In the genomic region with DNA sequence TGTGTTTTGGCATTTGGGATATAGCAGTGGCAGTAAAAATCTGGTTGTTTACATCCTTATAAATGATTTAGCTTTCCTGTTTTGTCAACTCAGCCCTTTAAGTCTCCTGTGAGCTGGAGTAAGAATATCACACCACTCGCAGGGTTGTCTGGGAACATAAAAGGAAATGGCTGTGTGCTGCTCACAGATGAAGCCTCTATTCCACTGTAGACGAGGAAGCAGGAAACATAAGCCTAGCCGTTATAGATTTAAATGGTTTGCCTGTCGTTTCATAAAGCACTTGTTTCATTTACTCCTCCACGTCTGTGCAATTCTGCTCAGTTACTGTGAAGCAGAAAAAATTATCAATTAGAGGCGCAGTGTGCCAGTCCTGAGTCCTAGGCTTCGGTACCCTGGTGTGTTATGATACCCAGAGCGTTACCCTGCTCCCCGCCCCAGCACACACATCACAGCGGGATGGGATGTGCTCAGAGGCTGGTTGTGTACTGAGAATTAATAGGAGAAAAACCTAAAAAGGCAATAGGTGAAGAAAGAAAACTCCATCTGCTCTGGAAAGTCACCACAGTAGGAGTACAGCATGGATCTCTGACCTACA, we compare ENCODE assay signal across 16 mouse cellular contexts. TPM values are rescaled to one million over a fixed set of nuclear protein-coding genes. Genes with fewer than 3 reads are reported as not detected.
A peak's percentile ranks its signal among the peaks of the same experiment; 100 is the strongest.
DNase-seq lines count a peak whose midpoint lies in the region; ATAC-seq and TF ChIP-seq lines count a peak whose summit lies in the region.
"Had no signal": no experiment of that assay in that cellular context is flagged by ENCODE, and none has a peak within 500 bp of the region (broad histone marks: within the 10 kb centered on the region; RNA-seq: fewer than 3 reads in every experiment).

No protein-coding gene starts in this region.

- no peaks in the 10 kb centered on the region for H3K9me3 ChIP-seq in kidney, postnatal 0 days (replicated peaks; ENCODE audit: low read length)
- H3K9me3 ChIP-seq in midbrain, embryonic 15.5 days = no peaks in the 10 kb centered on the region
- H3K9me3 ChIP-seq: forebrain, embryonic 13.5 days; liver, embryonic 12.5 days had no signal

- no peak overlapping the region for H3K9ac ChIP-seq in kidney, postnatal 0 days (ENCODE audit: low read depth, low read length)
- no peak overlapping the region for H3K9ac ChIP-seq in midbrain, embryonic 15.5 days
- H3K9ac ChIP-seq: forebrain, embryonic 13.5 days; liver, embryonic 12.5 days had no signal

- no peak overlapping the region for H3K4me2 ChIP-seq in kidney, postnatal 0 days (ENCODE audit: low read length)
- H3K4me2 ChIP-seq in midbrain, embryonic 15.5 days = no peak overlapping the region
- H3K4me2 ChIP-seq: forebrain, embryonic 13.5 days; heart, embryonic 11.5 days; liver, embryonic 12.5 days had no signal

- H3K36me3 ChIP-seq in kidney, postnatal 0 days (ENCODE audit: insufficient read depth, low read length) = no peaks in the 10 kb centered on the region
- H3K36me3 ChIP-seq in midbrain, embryonic 15.5 days (replicated peaks) = no peaks in the 10 kb centered on the region
- H3K36me3 ChIP-seq: liver, embryonic 12.5 days had no signal

- 0 out of 2 replicates have a peak overlapping the region, but pooled peaks have one; percentile 5 for H3K27ac ChIP-seq in kidney, postnatal 0 days
- peak overlapping the region; percentile 44 for H3K27ac ChIP-seq in brown adipose tissue, adult 24 weeks (replicated peaks; ENCODE audit: low read depth, low read length)
- H3K27ac ChIP-seq in midbrain, embryonic 15.5 days = 0 out of 2 replicates have a peak overlapping the region, but pooled peaks have one; percentile 11
- H3K27ac ChIP-seq: forebrain, embryonic 13.5 days; liver, embryonic 12.5 days; stomach, postnatal 0 days had no signal

- intact Hi-C loops in left cerebral cortex, postnatal 25 days (cut with DNase I) = no loop called here

- 33% methylated on average over 10 of the region's 10 CpGs for whole genome bisulfite sequencing in kidney, postnatal 0 days
- WGBS in midbrain, embryonic 15.5 days = 67% methylated on average over 10 of the region's 10 CpGs

- 0 out of 2 replicates have a peak, but pooled peaks cover 3% of the 10 kb centered on the region for H3K4me1 ChIP-seq in kidney, postnatal 0 days (replicated peaks; ENCODE audit: insufficient read depth, low read length)
- peaks cover 7% of the 10 kb centered on the region for H3K4me1 ChIP-seq in brown adipose tissue, adult 24 weeks (ENCODE audit: control insufficient read depth, insufficient read depth, insufficient read length, low read length)
- H3K4me1 ChIP-seq in midbrain, embryonic 15.5 days = no peaks in the 10 kb centered on the region
- H3K4me1 ChIP-seq: liver, embryonic 12.5 days had no signal

- no peak for TF ChIP-seq CTCF in kidney, postnatal 0 days (IDR thresholded peaks at IDR 0.05; ENCODE audit: low read depth)

- H3K4me3 ChIP-seq in kidney, postnatal 0 days (replicated peaks; ENCODE audit: low read depth, low read length) = no peak overlapping the region
- no peak overlapping the region for H3K4me3 ChIP-seq in brown adipose tissue, adult 24 weeks (ENCODE audit: insufficient read depth, low read depth, low read length)
- H3K4me3 ChIP-seq in midbrain, embryonic 15.5 days = no peak overlapping the region
- H3K4me3 ChIP-seq: forebrain, embryonic 13.5 days; liver, embryonic 12.5 days had no signal

- DNase-seq in kidney, postnatal 0 days (ENCODE audit: low spot score) = peak; percentile 54
- no peak for DNase-seq in kidney, postnatal 4 days
- peak; percentile 31 for DNase-seq in Muller cell, postnatal 12 days (ENCODE audit: inconsistent ontology term)
- DNase-seq in spleen, postnatal 10 days (ENCODE audit: low spot score in 2 of 2) = no peak
- DNase-seq in left cerebral cortex, postnatal 25 days (ENCODE audit: low spot score in 2 of 2) = no peak
- DNase-seq: cerebellum, postnatal 14 days; heart, postnatal 14 days; kidney, postnatal 10 days; right cerebral cortex, postnatal 14 days; thymus, postnatal 14 days had no signal

- no peaks in the 10 kb centered on the region for H3K27me3 ChIP-seq in kidney, postnatal 0 days (ENCODE audit: insufficient read depth, low read length)
- H3K27me3 ChIP-seq in midbrain, embryonic 15.5 days (replicated peaks) = no peaks in the 10 kb centered on the region
- H3K27me3 ChIP-seq: forebrain, embryonic 13.5 days; liver, embryonic 12.5 days had no signal

- no peak for ATAC-seq in kidney, postnatal 0 days (replicated peaks; ENCODE audit: low FRiP score, low read depth)
- no peak for ATAC-seq in midbrain, embryonic 15.5 days (replicated peaks)
- ATAC-seq: forebrain, embryonic 13.5 days; liver, embryonic 12.5 days had no signal

RNA-seq across cellular contexts. Expression of a gene that starts 17.8 kb away (rescaled TPM):
- 3.2 and 3.4 TPM in 2 replicates for polyA plus RNA-seq in kidney, postnatal 0 days (2015; fragmentation: Nextera tagmentation; extraction: Ambion mirVana)
- polyA plus RNA-seq in brown adipose tissue, adult 24 weeks (2012; ENCODE audit: insufficient read depth, insufficient read length, missing spikeins) = 4.3 and 4.4 TPM in 2 replicates
- 4.9 and 6.4 TPM in 2 replicates for polyA plus RNA-seq in midbrain, embryonic 15.5 days (2015; fragmentation: Nextera tagmentation; extraction: Ambion mirVana)
- 10 to 100 TPM; 48.7 to 49.2 TPM for total RNA-seq in left cerebral cortex, postnatal 25 days (2021)

Comparison
In these comparisons a context has a peak if more than half of its experiments do, and no peak if none do; other contexts are left out.
1. DNase-seq: peak in kidney, postnatal 0 days (single experiment) and Muller cell, postnatal 12 days (single experiment); none in kidney, postnatal 4 days (0 of 2), spleen, postnatal 10 days (0 of 2) and left cerebral cortex, postnatal 25 days (0 of 2).
2. Peak in every context shown above with its lines, with median percentiles within 50 percentile points of each other: H3K27ac ChIP-seq.